Mouse (Mus musculus) right cerebral cortex, postnatal 4 days (tissue): ENCODE results near the gene Adcy4.
A peak's percentile ranks its signal among the peaks of the same experiment; 100 is the strongest.

ENCODE experiments used
- DNase-seq: peaks from one replicate; pipeline ENCODE4 v3.0.0-alpha.2; 2022

Adcy4 gene

DNA sequence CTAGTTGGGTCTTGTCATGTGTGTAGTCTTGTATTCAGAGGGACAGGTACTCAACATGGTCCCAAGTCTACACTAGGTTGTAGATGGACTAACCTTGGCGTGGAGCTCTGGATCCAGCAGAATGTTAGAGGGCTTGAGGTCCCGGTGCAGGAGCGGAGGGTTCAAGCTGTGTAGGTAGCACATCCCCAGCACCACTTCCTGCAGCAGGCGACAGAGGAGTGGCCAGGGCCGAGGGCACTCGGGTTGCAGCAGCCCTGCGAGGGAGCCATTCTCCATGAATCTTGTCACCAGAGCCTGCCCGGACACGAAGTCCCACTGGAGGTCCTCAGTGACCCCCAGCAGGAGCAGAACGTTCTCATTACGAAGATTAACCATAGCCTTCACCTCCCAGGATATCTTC lies 3.8 kb upstream of the Adcy4 start:
- DNase-seq, result no peak

DNA sequence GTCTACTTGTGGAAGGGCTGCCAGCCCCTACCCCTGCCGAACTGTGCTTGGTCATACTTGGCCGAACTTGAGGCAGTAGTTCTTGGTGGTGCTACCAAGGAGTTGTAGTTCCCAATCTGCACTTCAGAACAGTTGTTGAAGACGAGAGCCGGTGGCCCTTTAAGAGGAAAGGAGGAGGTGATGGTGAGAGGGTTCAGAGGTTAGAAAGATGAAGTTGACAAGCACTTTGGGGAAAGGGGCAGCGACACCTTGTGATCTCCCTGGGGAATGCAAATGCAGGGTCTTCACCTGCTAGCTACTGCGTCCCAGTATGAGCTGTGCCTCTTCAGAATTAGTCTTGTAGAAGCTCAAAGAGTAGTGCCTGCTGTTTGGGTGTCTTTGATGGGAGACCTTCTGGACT lies 1.3 kb upstream of the Adcy4 start:
- no peak for DNase-seq

DNA sequence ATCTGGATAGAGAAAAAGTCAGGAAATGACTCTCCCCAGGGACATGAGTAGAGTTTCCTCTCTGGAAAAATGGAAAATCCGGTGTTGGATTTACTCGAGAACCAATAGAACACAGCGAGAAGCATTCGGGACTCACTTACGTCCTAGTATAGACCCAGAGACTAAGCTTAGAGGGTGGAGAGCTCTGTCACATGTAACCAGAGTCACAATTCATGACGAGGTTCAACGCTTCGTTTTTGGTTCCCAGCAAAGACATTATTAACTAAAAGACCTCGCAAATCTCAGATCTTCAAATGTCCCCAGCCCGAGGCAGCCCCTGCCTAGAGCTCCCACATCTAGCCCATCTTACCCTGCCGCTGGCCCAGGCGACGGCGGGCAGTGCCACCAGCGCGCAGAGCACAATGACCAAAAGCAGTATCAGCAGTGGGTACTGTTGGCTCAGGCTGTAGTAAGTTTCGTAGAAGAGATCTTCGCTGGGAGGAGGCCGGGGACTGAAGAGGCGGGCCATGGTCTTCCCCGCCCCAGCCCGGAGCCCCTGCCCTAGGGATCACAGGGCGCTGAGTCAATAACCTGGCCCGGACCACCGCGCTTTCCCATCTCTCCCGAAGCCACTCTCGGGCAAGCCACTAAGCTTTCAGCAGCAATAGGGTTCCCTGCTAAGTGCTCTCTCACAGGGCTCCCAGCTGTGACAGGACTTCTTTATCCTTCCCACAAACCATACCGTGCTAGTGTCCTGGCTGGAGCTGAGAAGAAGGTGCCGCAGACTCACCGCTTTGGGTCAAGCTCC lies 531 bp downstream of the Adcy4 start:
- DNase-seq, result no peak

DNA sequence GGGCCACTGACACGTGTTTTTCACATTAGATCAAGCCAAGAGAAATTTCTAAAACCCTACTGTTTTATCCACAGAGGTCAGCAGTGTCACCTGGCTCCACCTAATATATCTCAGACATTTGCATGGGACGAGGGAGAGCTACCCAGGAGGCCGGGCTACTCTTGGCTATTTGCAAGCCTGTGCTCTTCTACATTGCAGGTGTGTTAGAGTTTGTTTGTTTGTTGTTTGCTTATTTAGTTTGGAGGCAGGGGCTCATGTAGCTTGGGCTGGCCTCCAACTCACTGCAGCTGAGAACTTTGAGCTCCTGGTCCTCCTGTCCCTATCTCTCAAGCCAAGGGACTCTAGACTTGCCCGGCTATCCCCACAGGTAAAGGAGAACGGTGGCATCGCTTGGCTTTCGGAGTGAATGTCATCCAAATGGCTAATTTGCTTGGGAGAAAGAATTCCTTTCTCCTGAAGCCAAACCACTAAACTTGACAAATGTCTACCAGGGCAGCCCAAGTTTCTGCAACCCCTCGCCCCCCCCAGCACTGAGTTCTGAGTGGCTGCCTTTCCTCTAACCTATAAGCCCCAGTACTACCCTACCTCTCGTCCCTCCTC lies 1.4 kb downstream of the Adcy4 start:
- no peak for DNase-seq

DNA sequence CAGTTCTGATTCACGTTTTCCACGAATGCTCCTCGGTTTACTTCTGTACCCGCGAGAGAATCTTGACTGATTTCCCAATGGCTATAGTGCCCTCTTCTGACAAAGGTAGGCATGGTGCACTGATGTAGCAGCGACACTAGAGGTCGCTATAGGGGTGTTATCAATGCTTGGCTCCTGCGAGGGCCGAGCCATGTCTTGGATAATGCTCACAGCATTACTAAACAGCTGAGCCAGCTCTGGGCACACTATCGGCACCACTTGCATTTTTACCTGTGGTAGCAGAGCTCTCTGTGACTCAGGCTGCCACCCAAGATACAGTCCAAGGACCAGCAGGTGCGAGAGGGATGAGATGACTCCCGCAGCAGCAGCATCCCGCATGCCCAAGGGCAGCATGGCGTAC lies 2.6 kb downstream of the Adcy4 start:
- DNase-seq, result no peak

DNA sequence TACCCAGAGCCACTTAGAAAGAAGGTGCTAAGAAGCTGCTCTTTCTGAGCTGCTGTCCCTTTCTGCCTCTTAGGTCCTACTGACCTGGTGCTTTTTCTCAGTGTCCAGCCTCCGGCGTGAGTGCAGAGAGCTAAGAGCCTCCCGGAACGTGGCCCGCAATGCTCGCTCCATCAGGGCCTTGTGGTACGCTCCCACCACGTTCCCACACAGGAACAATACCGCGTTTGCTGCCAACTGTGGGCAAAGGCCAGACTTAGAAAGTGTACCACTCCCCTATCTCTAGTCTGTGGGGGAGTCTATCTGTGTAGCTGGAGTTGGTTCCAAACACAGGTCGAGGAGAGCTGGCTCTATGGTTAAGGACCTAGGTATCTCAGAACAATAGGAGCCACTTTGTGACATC lies 3.2 kb downstream of the Adcy4 start:
- DNase-seq, result no peak

DNA sequence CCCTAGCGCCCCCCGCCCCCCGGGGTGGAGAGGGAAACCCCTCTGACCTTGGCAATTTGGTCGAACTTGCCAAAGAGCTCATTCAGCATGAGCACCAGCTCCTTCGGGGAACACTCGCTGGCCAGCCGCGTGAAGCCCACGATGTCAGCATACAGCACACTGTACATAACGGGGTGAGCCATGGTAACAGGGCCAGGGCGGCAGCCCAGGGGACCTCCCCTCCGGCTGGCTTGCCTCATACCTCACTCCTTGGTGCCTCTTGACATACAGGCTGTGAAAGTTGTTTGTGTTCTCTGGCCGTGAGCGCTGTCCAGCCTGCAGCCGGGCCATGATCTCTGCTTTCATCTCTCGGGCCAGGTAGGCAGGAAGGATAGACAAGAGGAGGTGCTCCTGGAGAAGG lies 4.2 kb downstream of the Adcy4 start:
- no peak for DNase-seq

DNA sequence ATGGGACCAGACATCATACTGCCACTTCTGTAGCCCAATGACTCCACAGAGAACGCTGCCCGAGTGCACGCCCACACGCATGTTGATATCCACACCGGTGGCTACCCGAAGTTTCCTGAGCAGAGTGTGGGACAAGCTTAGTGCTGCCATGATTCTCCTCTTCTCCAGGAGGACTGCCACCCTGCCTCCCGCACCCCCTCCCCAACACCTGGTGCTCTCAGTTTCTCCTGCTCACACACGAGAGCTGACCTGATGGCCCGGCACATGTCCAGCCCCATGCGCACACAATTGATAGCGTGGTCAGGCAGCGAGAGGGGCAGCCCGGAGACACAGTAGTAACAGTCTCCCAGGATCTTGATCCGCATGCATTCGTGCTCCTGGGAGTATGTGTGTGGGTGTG lies 5.2 kb downstream of the Adcy4 start:
- no peak for DNase-seq

DNA sequence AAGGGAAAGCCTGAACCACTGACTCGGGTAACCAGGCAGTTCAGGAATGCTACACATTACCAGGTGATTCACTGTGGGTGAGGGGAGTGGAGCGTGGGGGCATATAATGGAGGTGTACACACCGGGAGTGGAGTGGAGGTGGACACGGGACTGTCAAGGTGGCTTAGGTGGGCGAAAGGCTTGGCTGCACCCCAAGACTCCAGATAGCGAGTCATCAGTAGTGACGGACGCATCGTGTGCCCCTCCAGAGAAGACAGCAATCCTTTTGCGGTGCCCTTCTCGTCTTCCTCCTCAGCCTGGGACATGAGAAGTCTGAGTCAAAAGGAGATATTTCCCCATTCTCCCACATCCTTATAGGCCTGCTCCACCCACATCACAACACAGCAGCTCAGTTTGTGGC lies 6.1 kb downstream of the Adcy4 start:
- no peak for DNase-seq

DNA sequence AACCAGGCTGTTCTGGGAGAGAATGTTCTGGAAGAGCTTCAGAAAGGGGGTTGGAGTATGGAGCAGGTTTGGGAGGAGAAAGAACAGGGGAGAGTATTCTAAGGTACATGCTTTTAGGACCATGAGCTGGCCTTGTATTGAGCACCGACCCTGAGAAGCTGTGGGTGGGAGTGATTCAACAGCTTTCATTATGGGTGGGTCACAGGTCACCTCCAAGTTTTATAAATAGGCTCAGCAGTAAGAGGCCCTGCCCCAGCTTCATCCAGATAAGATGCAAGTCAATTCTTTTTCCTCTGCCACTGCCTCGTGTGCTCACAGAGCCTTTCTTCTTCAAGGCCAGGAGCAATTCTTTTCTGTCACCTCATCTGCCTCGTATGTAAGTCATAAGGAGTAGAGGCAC lies 6.7 kb downstream of the Adcy4 start:
- DNase-seq, result no peak

DNA sequence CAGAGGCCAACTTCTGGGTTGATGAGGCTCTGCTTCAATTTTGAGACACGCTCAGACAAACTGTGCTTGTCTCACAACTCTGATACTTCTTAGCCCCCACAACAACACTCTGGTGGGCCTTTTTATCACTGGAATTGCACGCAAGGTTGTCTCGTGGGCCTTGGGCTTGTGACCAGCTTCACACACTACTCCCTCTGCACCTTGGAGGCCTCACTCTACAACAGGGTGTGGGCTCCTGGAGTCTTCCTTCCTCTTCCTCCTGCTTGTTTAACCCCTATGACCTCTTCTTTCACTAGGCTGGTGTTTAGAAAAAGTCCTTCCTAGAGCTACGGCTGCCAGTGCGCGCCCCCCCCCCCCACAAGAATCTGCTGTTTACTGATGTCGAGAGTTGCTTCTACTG lies 7.2 kb downstream of the Adcy4 start:
- no peak for DNase-seq

DNA sequence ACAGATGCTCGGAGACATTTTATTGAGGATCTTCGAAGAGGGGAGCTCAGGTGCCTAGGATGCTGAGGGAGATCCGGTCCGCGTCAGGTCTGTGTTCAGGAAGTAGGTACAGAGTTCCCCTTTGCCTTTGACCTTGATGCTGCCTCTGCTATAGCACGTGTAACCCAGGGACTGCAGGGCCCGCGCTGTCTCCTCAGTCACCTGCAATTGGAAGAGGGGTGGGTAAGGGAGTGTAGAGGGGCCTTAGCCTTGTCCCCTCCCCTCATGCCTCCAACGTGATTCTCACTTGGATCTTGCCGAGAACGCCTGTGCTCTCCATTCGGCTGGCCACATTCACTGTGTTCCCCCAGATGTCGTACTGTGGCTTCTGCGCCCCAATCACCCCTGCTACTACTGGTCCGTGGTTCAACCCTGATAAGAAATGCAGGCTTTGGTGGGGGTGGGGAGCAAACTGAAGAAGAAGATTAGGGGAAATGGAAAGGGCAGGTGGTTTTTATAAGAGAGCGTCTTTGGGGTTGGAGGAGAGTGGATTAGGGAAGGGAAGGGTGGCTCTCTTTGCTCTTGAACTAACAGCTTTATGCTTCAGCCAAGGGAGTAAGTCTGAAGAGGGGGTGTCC lies 14.7 kb downstream of the Adcy4 start:
- DNase-seq, result no peak

DNA sequence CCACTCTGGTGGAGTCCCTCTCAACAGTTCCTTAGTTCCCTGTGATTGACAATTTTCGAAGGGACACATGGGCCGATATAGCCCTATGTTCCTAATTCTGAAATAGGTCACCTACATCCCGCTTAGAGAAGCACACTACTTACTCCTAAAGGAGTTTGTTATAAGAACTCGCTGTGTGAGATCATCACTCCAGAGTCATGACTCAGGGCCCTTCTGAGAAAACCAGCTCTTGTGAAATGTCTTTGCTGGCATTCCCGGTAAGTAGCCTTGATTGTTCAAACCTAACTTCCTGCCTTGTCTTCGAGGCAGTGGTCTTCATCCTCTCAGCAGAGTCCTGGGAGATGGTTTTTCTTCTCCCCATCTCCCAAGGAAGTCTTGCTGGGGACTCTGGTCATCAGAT lies 15.3 kb downstream of the Adcy4 start:
- DNase-seq, result no peak

DNA sequence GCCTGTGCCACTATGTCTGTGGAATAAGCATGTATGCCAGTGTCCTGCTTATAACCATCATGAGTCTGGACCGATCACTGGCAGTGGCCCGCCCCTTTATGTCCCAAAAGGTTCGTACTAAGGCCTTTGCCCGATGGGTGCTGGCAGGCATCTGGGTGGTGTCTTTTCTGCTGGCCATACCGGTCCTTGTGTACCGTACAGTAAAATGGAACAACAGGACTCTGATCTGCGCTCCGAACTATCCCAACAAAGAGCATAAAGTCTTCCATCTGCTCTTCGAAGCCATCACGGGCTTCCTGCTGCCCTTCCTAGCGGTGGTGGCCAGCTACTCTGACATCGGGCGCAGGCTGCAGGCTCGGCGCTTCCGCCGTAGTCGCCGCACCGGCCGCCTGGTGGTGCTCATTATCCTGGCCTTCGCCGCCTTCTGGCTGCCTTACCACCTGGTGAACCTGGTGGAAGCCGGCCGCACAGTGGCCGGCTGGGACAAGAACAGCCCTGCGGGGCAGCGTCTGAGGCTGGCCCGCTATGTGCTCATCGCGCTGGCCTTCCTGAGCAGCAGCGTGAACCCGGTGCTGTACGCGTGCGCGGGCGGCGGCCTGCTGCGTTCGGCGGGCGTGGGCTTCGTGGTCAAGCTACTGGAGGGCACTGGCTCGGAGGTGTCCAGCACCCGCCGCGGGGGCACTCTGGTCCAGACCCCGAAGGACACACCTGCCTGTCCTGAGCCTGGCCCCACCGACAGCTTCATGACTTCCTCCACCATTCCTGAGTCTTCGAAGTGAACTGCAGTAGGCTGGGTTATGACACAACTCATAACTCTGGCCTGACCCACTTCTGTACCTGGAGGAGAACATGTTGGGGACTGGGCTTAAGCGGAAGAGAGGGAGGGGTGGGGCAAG lies 16.1 kb downstream of the Adcy4 start:
- peak; percentile 50 for DNase-seq

DNA sequence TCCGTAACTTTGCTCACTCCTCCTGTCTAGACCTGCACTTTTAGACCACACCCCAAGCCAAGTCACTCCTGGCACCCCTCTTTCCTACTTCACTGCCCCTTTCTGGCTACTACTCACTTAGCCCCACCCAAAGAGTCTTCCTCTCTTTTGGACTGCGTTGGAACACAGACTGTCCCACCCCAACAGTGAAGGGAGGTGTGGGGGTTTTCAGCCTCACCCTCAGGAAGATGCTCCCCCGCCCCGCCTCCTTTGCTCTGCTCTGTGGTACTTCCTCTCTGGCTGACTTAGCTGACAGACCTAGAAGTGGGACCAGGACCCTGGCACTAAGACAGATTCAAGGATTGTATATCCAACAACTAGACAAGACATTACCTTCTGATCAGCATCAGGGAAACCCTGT lies 18.2 kb downstream of the Adcy4 start, which contains the start of gene Ltb4r1:
Gene Ltb4r1 (plus strand): TSS at position 267 of the 400 bp plus-strand sequence.
- no peak for DNase-seq

DNA sequence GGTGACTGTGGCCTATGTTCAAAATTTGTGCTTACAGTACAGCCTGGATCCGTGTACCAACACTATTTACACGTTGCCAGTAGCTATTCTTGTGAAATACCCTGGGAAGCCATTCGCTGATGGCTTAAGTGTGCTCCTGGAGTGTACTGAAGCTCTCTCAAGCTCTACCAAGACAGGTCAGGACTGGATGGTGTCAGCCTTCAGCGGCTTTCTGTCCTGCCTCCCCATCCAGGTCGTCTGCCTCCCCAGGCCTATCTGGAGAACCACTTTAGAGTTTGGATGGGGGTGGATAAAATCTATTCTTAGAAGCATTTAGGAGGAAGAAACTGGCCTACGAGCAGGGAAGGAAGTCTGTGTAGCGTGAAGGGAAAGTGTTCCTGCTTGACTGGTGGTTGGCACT lies 20.7 kb downstream of the Adcy4 start:
- no peak for DNase-seq

DNA sequence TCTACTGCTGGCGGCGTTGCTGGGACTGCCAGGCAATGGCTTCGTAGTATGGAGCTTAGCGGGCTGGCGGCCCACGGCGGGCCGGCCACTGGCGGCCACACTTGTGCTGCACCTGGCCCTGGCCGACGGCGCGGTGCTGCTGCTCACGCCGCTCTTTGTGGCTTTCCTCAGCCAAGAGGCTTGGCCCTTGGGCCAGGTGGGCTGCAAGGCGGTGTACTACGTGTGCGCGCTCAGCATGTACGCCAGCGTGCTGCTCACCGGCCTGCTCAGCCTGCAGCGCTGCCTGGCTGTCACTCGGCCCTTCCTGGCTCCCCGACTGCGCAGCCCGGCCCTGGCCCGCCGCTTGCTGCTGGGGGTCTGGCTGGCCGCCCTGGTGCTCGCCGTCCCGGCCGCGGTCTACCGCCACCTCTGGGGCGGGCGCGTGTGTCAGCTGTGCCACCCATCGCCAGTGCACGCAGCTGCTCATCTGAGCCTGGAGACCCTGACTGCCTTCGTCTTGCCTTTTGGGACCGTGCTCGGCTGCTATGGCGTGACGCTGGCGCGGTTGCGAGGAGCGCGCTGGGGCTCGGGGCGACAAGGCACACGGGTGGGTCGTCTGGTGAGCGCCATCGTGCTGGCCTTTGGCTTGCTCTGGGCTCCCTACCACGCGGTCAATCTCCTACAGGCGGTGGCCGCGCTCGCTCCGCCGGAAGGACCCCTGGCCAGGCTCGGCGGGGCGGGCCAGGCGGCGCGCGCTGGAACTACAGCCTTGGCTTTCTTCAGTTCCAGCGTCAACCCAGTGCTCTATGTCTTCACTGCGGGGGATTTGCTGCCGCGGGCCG lies 21.7 kb downstream of the Adcy4 start:
- DNase-seq, result peak; percentile 67

DNA sequence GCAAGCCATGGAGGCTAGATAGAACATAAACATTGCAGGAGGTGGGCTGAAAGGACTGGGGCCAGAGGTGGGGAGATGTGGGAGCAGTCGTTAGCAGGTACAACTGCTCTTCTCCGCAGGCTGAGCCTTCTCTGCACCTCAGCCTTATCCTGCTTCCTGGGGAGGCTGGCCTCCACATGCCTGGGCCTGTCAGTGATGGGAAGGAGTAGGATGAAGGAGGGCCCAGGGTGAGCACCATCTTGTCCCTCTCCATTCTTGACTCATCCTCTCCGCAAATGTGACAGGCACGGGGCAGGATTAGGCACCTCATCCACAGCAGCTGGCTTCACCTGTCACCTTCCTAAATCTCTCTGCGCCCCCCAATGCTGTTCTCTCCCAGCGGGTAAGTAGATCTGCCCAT lies 22.7 kb downstream of the Adcy4 start, which contains the start of gene Ltb4r2:
Gene Ltb4r2 (plus strand): TSS at position 266 of the 400 bp plus-strand sequence.
- no peak for DNase-seq

DNA sequence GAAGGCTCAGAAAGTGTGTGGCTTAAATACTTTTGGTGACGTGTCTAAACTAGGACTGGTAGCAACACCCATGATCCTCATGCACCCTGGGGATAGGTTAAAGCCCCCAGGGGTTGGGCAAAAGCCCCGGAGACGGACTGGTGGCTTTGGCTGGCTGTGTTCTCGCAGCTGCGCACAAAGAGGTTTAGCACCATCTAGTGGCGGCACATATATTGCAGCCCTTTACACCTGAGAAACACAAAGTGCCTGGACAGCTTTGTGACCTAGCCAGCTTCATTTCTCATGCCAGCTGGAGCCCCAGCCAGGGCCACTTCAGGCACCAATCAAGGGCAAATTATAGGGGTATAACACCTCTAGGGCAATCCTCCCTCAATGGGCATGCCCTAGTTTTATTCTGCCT lies 23.7 kb downstream of the Adcy4 start:
- peak; percentile 88 for DNase-seq

DNA sequence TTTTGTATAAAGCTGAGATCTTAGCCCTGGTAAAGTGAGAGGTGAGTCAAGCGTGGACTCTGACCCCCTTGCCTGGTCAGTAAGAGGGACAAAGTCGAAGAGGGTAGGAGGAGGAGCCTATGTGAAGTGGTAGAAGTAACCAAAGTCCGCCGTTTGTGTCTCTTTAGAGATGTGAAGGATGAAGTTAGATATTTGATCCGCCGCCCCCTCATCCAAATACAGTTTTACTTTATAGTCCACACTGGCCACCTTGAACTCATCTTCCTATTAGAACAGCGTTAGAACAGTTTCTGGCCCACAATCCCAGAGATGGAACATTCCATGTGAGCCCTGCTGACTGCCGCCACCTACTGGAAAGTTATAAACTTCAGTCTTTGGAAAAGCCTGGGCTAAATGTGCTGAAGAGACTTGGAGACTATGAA lies 25.5 kb downstream of the Adcy4 start, which contains the start of gene Cideb:
Gene Cideb (minus strand): TSS at position 96 of the 422 bp plus-strand sequence.
- peak; percentile 34 for DNase-seq

DNA sequence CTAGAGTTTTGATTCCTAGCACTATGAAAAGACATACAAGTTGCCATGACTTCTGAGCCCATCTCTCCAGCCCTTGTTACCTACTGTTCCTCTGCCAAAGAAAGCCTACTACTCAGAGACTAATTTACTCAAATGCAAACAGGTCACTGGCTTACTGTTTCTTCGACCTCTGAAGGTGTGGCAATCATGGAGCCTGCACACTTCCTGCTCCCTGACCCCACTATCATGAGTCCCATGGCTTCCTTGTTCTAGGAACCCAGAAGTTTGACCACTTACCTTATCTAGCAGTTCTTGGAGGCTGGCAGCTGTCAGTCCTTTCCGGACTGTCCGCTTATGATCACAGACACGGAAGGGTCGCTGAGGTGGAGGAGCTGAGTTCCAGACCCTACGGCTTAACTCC lies 26.3 kb downstream of the Adcy4 start:
- DNase-seq, result no peak
